Mouse (Mus musculus) mature B cell (primary cell): ENCODE measurements around the gene AA467197.

ENCODE experiments used
- in situ Hi-C: fragments of 300-500 bp; cut with MboI; formaldehyde crosslinking; loops from 2 replicates; pipeline ENCODE4 v1.14.3; 2019

The AA467197 gene

DNA sequence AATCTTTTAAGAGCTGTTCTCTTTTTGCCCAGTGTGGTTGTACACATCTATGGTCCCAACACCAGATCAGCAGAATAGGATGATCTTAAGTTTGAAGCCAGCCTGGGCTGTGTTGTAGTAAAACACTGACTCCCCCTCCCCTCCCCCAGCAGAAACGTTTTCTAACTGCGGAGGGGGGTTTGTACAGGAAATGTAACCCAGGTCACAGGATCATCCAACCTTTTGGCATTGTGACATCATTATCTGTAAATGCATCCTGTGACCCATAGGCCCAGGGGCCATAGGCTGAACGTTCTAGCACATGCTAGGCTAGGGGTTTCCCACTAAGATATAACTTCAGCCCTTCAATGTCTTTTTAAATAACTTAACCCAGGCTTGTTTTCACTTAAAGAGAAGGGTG lies at the start of gene AA467197:
AA467197 (plus strand) TSS at position 301 of the 400 bp plus-strand sequence.
- in situ Hi-C loops: no loop called here

DNA sequence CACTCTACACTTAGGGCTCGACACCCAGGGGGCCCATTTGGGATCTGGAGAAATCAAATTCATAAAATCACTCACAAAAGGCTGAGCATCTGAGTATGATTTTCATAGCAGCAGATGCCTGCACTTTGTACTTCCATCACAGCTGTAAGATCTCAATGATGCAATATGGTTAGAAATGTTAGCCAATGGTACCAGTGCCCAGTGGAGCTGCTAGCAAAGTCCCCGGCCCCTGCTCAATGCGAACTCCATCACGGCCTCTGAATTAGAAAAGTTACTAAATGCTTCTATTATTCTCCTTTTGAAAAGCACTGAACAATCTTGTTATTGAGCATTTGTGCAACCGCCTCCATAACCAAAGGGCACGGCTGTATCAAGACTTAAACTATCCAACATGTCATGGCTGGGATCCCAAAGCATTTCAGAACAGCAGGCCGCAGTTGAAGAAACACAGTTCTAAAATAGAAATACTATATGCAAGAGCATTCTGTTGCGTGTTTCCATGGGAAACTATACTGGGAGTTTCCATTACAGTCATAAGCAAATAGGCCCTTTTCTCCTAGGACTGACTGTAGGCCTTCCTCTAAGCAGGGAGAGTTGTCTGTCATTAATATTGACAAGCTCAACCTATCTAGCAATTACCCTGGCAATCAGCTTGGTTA lies 48.8 kb upstream of the AA467197 start:
- in situ Hi-C loops: no loop called here

DNA sequence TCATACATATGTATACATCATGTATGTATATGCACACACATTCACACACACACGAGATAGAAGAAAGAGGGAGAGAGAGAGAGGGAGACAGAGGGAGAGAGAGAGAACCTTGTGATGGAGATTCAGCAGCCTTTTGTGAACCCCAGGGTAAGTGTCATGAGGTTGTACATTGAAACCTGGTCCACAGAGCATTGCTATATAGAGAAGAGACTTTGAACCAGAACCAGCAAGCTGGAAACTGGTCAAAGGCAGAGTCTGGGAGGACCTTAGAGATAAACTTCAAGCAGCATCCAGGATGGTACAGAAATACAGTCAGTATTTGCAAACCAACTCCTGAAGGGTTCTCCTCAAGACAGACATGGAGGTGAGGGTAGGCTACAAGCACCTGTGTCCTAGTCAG lies 46.4 kb upstream of the AA467197 start:
- in situ Hi-C loops: no loop called here

DNA sequence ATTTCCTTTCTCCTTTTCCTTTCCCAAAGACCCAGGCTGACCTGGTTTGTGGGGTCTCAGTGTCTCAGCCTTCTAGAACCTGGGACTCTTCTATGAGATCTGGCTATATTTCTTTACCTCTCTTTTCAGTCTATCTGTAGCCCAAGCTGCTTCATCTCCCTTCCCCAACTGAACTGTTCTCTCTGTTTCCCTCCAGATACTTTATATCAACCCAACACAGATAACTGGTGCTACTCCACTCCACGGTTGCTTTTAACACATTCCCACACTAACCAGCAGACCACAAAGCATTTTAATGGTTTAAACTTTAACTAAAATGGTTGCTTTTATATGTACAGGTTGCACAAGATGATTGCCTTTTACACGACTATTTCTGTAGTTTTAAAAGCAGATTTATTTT lies 45.6 kb upstream of the AA467197 start:
- in situ Hi-C loops: no loop called here

DNA sequence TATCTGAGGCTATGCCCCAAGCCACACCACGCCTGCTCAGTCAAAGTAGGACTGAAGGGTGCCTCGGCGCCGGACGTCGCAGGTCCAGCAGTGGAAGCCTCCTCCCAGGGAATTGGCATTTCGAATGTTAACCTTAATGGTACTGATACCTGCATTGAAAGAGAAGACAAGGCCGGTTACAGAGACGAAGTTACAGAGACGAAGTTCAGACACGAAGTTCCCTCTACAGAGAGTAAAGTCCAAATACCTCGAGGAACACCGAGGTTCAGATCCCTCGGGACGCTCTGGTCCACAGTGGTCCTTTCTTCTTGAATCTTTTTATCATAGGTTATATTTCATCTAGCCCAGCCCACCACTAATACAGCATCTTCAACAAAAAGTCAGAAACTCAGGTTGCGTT lies 41.3 kb upstream of the AA467197 start:
- in situ Hi-C loops: no loop called here

DNA sequence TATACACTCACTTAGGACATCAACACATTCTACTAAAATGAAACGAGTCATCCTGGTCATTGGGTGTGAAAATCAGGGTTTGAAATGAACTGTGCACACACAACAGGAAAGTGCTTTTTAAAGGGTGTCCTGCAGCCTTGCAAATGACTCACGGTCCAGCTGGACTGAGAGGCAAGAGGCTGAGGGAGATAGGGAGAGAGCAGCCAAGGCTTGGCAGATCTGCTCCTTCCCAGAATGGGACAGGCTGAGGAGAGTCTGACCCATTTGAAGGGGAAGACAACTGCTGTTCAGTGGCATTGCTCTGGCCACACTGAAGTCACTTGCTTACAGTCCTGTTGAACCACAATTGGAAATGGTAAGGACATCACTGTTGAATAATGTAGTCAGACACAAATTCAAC lies 37.0 kb upstream of the AA467197 start:
- in situ Hi-C loops: no loop called here

DNA sequence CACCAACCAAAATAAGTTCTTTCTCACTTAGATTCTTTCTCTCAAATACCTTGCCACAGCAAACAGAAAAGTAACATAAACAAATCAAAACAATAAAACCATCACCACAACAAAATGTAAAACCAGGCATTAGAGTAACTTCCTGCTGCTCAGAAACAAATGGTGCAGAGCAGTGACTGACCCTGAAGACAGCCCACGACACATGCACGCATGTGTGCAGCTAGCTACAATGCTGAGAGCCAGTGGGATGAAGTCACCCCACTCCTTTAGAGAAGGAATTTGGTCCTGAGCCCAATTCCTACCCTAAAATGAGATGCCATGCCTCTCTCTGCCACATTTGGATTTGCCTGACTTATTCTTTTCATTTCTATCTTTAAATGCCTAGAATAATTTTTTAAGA lies 35.4 kb upstream of the AA467197 start:
- in situ Hi-C loops: no loop called here

DNA sequence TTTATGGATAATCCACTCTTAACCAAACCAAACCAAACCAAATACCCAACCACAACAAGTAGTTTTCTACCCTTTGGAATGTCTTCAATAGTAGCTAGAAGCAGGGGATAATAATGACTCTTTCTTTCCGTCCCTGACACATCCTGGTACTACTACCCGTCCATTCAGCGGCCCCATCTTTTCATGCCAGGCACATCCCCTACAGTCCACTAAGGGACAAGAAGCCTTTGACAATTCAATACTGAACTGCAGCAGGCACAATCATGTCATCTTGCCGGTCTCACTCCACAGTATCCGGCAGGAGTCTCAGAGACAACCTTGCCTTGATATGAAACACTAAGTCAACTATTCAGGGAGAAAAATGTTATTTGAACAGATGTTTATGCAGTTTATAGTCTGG lies 31.0 kb upstream of the AA467197 start:
- in situ Hi-C loops: no loop called here

DNA sequence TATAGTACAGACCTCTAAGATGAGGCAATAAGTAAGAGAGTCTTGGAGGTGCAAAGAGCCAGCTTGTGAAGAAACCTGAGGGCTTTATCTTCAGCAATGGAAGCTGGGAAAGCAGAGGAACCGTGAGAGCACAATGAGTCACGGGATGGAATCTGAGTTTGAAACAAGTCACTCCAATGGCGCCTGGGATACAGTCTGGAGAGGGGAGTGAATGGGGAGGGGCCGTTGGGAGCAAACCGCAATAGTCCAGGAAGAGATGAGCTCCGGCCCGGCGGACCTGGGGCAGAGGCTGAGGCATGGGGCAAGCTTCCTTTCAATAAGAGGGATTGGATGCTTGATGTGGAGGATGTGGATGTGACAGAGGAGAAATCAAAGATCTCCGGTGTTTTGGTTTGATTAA lies 28.0 kb upstream of the AA467197 start:
- in situ Hi-C loops: no loop called here

DNA sequence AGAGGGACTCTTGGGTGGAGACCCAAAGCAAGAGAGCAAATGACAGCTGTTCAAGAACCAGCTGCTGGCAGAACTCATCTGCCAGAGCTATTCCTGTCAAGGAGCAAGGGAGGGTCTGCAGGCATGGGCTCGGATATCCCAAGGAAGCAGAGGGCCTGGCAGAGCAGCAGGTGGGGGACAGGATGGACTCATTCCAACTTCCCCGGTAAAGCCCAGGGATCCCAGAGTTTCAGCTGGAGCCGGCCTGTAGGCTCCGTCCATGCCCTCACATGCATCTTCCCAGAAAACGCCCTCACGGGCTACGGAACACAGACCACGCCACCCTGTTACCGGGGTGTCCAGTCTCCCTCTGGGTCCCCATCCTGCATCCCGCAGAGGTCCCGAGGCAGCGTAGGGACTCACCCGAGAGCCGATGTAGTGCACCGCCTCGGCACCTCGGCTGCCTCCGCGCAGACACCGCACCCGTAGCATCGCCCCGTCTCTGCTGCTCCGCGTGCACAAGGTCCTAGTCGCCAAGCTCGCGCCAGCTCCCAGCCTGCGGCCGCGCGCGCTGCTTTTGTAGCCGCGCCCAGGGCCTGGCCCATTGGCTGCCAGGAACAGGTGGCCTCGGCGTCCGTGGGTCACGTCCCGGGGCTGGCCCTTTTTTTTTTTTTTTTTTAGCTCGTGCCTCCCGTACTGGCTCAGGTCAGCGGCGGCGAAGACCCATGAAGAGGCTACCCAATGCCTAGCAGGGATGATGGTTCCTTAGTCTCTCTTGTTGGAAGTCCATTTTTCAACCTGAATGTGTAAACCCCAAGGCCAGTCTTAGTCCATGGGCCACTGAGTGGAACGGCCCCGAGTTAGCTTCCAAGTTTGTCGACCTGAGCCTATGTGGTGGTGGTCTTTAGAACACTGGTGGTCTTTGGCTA lies 25.8 kb upstream of the AA467197 start, which contains the start of gene Gatm:
Gatm (minus strand) TSS at position 558 of the 908 bp plus-strand sequence.
- in situ Hi-C loops: no loop called here

DNA sequence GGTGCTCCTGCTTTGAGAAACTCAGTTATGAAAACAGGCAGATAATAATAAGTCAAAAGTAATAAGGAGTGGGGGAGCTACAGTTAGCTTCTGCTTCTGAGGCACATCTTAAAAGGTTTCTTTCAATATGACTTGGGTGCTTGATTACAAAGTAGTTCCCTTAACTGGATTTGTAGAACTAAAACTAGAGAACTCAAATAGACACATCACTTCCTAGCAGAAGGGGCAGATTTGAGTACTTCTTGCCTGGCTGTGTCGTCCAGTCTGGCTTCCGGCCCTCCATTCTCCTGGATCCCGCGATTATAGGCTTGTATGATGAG lies 25.2 kb upstream of the AA467197 start:
- in situ Hi-C loops: no loop called here

DNA sequence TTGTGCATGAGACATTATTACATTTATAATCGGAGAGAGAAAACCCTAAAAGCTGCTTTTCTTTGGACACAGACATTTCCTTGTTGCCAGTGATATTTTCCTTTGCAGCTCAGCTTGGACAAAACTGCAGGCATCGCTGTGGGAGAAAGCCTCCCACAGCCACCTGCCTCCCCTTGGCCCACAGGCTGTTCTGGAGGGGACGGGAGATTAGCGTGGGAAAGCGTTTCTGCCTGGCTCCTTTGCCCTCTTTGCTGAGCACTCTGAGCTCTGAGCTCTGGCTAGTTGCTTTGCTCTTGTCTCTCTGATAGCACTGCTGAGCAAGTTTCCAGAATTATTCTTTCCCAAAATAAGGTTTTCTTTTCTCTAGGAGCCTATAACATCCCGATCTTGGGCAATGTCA lies 20.5 kb upstream of the AA467197 start:
- in situ Hi-C loops: no loop called here

DNA sequence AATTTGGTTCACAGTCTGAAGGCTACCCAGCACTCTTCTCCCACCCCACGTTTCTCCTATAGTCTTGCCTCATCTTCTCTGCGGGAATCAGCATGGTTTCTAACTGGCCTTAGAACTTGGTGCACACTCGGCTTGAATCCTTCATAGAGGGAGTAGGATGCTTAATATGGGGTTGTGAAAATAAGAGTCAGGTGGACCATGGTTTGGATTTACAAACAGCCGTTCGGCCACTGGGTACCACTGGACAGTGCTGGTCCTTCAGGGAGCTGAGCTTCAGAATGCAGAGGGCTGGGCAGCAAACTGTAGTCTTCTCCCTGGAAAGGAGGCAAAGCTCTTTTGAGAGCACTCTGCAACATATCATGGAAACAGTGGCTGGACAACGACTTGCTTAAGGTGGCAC lies 19.0 kb upstream of the AA467197 start:
- in situ Hi-C loops: no loop called here

DNA sequence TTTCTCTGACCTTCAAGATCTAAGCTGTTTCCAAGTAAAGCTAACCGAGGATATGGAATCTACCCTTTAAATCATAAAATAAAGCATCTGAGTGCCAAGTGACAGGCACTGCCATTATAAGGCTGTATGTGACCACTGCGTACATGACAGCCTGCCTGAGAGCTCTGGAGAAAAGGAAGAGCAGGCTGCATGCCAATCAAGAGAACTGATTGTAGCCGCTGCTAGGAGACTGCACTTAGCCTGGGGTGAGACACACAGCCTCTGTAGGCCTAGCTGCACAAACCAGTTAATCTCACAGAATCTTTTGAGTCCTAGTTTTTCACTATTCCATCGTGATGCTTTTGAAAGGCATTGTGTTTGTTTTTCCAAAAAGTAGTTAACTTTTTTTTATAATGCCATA lies 18.1 kb upstream of the AA467197 start:
- in situ Hi-C loops: no loop called here

DNA sequence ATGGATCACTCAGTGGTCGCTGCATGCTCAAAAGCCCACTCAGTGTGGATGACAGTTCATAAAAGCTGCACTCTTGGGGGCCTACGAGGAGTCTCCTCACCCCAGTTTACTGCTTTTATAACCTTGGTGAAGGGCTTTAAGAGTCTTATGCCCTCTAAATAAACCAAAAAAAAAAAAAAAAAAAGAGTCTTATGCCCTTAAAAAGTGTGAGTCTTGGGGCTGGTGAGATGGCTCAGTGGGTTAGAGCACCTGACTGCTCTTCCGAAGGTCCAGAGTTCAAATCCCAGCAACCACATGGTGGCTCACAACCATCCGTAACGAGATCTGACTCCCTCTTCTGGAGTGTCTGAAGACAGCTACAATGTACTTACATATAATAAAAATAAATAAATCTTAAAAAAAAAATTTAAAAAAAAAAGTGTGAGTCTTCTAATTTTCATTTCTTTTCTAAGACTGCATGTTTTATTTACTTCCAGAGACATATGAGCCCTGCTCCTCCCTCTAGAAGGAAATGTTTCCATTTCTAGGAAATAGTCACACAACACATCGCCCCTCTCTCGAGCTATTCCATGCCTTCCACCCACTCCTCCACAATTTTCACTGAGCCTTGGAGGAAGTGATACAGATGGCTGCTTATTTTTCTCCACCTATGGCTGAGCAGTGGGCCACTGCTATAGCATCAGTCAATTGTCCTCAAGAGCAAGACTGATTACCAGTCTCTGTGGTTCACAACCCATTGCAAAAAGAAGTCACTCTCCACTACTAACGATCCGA lies 15.3 kb upstream of the AA467197 start:
- in situ Hi-C loops: no loop called here

DNA sequence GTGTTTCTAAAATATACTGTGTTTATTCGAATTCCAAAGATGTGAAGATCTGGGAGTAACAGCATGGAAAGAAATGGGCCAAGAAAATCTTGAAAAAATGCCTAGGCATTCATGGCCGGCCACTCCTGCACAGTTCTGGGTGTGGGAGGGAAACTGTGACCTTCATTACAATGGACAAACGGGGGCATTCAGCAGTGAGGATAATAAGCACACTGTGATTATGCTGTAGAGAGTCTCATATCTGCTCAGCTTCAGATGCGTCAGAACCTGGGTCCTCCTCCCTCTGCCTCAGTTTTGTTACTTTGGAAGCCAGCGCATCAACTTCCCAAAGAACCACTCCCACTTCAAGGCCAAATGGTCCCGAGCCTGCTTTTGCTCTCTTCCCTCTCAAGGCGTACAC lies 10.9 kb upstream of the AA467197 start:
- in situ Hi-C loops: no loop called here

DNA sequence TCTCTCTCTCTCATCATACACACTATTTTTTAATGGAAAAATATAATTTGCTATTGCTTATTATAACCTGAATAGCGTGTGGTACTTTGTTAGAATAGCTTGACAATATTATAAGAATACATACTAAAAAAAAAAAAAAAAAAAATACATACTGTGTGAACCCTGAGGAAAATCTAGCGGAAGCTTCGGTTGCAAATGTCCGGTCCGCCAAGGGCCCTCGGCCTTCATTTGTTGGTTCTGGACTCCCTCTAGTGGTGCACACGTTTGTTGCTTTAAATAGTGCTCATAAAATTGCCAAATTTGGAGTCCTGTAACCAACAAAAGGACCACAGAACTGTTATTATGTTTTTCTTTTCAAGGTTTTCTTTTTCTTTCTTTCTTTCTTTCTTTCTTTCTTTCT lies 7.8 kb upstream of the AA467197 start:
- in situ Hi-C loops: no loop called here

DNA sequence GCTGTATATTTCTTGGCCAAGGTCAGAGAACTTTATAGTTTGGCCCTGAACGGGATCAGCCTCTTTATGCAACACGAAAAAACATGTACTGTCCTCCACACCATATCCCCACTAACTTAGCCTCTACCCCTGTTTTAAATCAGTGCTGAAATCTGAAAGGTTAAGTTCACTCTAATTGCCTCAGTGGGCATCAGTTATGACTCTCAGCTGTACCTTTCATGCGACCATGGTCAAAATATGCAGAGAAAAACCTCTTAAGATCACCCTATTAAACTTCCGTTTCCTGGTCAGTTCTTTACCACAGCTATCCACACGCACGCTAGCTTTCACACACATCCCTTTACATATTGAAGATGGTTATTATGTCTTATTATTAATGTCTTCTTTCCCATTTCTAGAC lies 6.9 kb upstream of the AA467197 start:
- in situ Hi-C loops: no loop called here

DNA sequence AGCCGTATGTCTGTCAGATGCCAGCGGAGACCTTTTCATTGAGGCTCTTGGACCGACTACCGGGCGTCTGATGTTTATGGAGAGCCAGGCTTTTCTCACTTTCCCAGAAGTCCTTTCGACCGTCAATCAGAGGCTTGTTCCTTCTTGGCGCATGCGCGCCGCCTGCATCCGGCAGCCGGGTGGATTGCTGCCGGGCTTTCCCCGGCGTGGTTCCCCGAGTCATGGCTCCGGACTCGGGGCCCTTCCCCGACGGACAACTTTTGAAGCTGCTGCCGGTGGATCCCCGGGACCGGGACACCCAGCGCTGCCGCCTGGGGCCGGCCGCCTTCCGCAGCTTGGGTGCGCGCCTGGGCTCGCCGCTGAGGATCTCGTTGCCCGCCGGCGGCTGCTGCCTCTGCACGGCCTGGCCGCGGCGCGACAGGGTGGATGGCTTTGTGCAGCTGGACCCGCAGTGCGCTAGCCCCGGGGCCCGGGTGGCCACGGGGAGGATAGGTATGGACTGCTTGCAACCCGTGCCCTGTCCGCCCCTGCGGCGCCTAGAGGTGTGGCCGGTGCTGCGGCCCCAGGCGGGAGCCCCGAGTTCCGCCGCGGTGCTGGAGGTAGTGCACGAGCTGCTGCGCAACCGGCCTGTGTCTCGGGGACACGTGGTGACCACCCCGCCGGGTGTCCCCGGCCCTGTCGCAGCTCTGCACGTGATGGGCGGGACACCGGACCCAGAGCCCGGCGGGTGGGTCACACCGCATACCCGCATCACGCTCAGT lies 6.1 kb upstream of the AA467197 start:
- in situ Hi-C loops: no loop called here

DNA sequence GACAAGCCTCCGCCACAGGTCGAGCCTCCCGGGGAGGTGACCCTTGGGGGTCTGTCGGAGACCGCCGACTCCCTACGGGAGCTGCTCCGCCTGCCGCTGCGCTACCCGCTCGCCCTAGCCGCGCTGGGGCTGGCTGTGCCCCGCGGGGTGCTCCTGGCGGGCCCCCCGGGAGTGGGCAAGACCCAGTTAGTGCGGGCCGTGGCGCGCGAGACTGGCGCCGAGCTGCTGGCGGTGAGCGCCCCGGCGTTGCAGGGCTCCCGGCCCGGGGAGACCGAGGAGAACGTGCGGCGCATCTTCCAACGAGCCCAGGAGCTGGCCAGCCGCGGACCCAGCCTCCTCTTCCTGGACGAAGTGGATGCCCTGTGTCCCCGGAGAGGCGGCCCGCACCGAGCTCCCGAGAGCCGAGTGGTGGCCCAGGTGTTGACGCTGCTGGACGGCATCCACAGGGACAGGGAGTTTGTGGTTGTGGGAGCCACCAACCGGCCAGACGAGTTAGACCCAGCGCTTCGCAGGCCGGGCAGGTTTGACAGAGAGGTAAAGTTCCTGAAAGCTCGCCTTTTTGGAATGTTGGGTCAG lies 5.5 kb upstream of the AA467197 start:
- in situ Hi-C loops: no loop called here

DNA sequence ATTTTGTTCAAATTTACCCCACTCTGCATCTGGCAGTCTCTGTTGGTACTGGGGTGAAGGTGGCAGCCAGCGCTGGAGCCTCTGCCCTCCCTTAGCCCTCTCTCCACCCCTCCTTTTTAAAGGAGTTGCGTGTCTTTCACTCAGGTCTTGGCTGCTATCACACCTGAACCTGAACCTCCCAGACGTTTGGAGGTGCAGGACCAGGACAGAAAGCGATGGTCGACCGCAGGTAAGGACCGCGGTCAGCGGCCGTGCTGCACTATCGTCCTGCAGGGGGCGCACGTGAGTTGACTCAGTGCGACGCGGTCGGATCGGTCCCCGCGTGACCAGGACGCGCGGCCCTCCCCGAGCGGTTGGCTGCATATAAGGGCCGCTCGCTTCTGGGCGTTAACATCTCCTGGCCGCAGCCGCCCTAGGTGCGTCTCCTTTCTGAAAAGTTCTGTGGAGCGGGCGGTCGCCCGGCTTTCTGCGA lies 776 bp downstream of the AA467197 start:
- in situ Hi-C loops: no loop called here

DNA sequence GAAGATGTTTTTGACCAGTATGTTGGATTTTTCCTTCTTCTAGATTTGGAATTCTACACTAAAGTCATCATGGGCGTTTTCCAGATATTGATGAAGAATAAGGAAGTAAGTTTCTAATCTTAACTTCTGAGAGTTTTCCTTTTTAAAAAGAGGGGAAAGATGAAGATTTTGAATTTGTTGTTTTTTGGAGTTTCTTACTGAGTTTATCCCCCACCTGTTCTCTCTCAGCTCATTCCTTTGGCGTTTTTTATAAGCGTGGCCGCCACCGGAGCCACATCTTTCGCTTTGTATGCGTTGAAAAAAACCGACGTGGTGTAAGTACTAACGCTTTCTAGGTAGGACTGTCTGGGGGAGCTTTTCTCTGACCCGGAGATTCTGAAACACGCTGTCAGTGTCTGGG lies 1.2 kb downstream of the AA467197 start:
- in situ Hi-C loops: no loop called here
